Mouse (Mus musculus) embryonic facial prominence, embryonic 12.5 days (tissue): ENCODE data around the gene Sh3gl2. TPM values are rescaled to one million over a fixed set of nuclear protein-coding genes. Genes with fewer than 3 reads are reported as not detected.

ENCODE experiments used
- ATAC-seq: fragments of 200-750 bp; cut with Nextera tagmentation; 2 replicates; pipeline ENCODE4 v1.8.0; 2017; ENCODE audit not compliant: insufficient number of reproducible peaks, insufficient read depth, low FRiP score, low TSS enrichment
- H3K27ac ChIP-seq: fragments of 300-500 bp; sonication (generic); 2 replicates; pipeline ENCODE4 v1.5.1; 2016; ENCODE audit warnings: mild to moderate bottlenecking
- H3K27me3 ChIP-seq: fragments of 300-500 bp; sonication (generic); 2 replicates; pipeline ENCODE4 v1.6.1; 2016; ENCODE audit warnings: mild to moderate bottlenecking, moderate library complexity
- H3K36me3 ChIP-seq: fragments of 300-500 bp; sonication (generic); 2 replicates; pipeline ENCODE4 v1.6.1; 2016; ENCODE audit warnings: mild to moderate bottlenecking
- H3K4me1 ChIP-seq: fragments of 300-500 bp; sonication (generic); 2 replicates; pipeline ENCODE4 v1.6.1; 2016
- H3K4me2 ChIP-seq: fragments of 300-500 bp; sonication (generic); replicated peaks from 2 replicates; pipeline ENCODE4 v1.6.1; 2016; ENCODE audit warnings: mild to moderate bottlenecking, moderate library complexity
- H3K4me3 ChIP-seq: fragments of 300-500 bp; sonication (generic); 2 replicates; pipeline ENCODE4 v1.5.1; 2016; ENCODE audit warnings: mild to moderate bottlenecking
- H3K9ac ChIP-seq: fragments of 300-500 bp; sonication (generic); 2 replicates; pipeline ENCODE4 v1.6.1; 2016; ENCODE audit warnings: mild to moderate bottlenecking, moderate library complexity
- H3K9me3 ChIP-seq: fragments of 300-500 bp; sonication (generic); 2 replicates; pipeline ENCODE4 v1.6.1; 2016; ENCODE audit warnings: mild to moderate bottlenecking, moderate library complexity
- WGBS: fragments of 180-500 bp; shearing (Covaris S2); methylation state at CpG from one replicate; pipeline ENCODE4 v1.1.7; 2016; 5-methylcytosine and 5-hydroxymethylcytosine counted together
- polyA plus RNA-seq: library from polyadenylated mRNA; unstranded; fragments of >200 nt; fragmentation: Nextera tagmentation; extraction: Ambion mirVana; gene quantifications from 2 replicates; pipeline ENCODE4 v1.2.1, GENCODE M21; 2016

Gene Sh3gl2
- polyA plus RNA-seq, 1 experiment from 2014 or later, result 5.5 TPM

DNA sequence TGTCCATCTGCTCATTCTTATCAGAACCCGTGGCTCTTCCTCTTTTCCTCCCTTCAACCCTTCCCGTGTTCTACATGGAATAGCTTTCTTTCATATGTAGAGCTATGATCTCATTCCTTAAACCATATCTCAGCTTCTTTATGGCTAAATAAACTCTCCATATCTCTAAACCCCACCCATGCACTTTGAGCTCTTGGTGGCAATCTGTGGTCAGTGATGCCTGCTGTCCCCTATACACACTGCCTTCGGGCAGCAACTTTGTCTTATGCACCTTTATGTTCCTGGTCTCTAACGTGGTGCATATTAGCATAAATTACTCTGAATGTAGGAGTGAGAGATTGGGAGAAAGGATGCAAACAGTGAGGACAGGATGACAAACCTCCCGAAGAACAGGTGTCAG, 180.3 kb downstream of the Sh3gl2 start:
- Histone ChIP-seq H3K4me1 (no peaks in the 10 kb centered on the region), H3K9me3 (no peaks in the 10 kb centered on the region), H3K36me3 (no peaks in the 10 kb centered on the region), H3K27ac (no peak overlapping the region), H3K27me3 (no peaks in the 10 kb centered on the region), H3K9ac (no peak overlapping the region), H3K4me3 (no peak overlapping the region), H3K4me2 (no peak overlapping the region)
- no peak for ATAC-seq
- 82% methylated on average over 5 of the region's 5 CpGs for WGBS

DNA sequence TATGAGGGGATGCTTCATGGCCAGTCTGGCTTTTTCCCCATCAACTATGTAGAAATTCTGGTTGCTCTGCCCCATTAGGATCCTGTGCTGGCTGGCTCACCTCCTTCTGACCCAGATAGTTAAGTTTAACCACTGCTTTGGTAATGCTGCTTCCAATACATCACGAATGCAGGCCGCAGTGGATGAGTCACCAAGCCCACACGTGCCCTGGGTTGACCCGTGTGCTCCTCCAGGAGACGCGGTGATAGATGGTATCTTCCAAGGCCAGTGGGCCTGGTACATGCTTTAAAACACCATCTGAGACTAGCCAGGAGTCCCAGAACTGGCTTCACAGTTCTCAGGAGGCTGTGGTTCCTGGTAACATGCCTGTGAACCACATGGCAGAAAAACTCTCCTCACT, 182.8 kb downstream of the Sh3gl2 start:
- 95% methylated on average over 6 of the region's 6 CpGs for WGBS
- no peaks in the 10 kb centered on the region for H3K9me3 ChIP-seq
- ATAC-seq, result no peak
- no peaks in the 10 kb centered on the region for H3K36me3 ChIP-seq
- H3K4me3 ChIP-seq, result no peak overlapping the region
- no peak overlapping the region for H3K9ac ChIP-seq
- H3K4me1 ChIP-seq, result no peaks in the 10 kb centered on the region
- no peak overlapping the region for H3K4me2 ChIP-seq
- no peak overlapping the region for H3K27ac ChIP-seq
- no peaks in the 10 kb centered on the region for H3K27me3 ChIP-seq

DNA sequence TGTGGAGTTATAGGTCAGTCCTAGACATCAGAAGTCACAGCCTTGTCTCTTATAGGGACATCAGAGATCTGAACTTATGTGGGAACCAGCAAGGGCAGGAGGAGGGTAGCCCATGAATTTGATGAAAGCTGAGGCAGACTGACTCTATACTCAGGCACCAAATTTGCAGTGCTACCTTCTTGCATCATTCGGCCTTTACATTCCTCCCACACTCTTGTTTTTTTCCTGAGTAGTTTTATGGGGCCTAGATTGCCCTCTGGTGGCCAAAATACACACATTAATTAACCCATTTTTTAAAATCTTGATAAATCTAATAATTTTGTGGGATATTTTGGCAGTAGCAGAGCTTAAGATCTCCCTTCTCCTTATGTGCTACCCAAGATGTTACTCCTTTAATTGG, 186.9 kb downstream of the Sh3gl2 start:
- no peak overlapping the region for H3K4me2 ChIP-seq
- no peaks in the 10 kb centered on the region for H3K27me3 ChIP-seq
- no peak overlapping the region for H3K27ac ChIP-seq
- 57% methylated on average over 1 of the region's 1 CpGs for WGBS
- no peaks in the 10 kb centered on the region for H3K4me1 ChIP-seq
- H3K9ac ChIP-seq, result no peak overlapping the region
- no peaks in the 10 kb centered on the region for H3K36me3 ChIP-seq
- H3K4me3 ChIP-seq, result no peak overlapping the region
- ATAC-seq, result no peak
- no peaks in the 10 kb centered on the region for H3K9me3 ChIP-seq

DNA sequence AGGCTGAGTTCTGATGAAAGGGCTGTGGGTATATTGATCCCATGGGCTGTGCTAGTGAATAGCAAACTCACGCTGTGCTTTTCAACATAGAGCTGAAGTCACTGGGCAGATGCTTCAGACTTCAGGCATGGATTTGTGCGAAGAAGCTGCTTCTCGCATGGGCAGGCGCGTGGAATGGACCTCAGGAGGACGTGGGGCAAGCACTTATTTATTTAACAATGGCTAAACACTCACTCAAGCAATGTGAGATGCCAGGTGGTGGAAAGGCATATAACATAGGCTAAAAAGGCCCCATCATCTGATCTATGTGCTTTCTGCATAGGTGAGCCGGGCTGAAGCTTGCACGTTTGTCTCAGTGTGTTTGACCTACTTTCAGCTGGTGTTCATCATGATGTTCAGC, 193.8 kb downstream of the Sh3gl2 start:
- WGBS, result 76% methylated on average over 8 of the region's 8 CpGs
- Histone ChIP-seq H3K9ac (no peak overlapping the region), H3K4me2 (no peak overlapping the region), H3K4me3 (no peak overlapping the region), H3K27me3 (0 out of 2 replicates have a peak, but pooled peaks cover 5% of the 10 kb centered on the region), H3K9me3 (no peaks in the 10 kb centered on the region), H3K36me3 (no peaks in the 10 kb centered on the region), H3K27ac (no peak overlapping the region), H3K4me1 (no peaks in the 10 kb centered on the region)
- ATAC-seq, result no peak

DNA sequence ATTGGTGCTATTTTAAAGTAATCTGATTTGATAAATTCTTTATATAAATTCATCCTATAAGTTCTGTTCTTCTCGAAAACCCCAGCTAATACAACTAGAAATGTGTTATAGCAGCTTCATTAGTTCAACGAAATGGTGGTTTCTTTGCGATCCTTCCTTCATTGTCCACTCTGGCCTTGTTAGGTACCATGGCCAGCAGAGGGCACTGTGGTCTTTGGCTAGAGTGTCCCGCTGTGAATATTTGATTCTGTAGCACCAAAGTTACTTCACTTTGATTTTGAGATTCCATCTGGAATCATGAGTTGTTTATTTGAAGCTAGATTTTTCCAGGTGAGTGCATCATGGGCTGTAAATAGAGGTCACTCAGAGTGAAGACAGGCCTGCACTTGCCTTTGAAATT, 197.9 kb downstream of the Sh3gl2 start:
- Histone ChIP-seq H3K4me1 (no peaks in the 10 kb centered on the region), H3K36me3 (no peaks in the 10 kb centered on the region), H3K27me3 (0 out of 2 replicates have a peak, but pooled peaks cover 5% of the 10 kb centered on the region), H3K27ac (no peak overlapping the region), H3K4me3 (no peak overlapping the region), H3K4me2 (no peak overlapping the region), H3K9me3 (no peaks in the 10 kb centered on the region), H3K9ac (no peak overlapping the region)
- 39% methylated on average over 4 of the region's 4 CpGs for WGBS
- no peak for ATAC-seq

DNA sequence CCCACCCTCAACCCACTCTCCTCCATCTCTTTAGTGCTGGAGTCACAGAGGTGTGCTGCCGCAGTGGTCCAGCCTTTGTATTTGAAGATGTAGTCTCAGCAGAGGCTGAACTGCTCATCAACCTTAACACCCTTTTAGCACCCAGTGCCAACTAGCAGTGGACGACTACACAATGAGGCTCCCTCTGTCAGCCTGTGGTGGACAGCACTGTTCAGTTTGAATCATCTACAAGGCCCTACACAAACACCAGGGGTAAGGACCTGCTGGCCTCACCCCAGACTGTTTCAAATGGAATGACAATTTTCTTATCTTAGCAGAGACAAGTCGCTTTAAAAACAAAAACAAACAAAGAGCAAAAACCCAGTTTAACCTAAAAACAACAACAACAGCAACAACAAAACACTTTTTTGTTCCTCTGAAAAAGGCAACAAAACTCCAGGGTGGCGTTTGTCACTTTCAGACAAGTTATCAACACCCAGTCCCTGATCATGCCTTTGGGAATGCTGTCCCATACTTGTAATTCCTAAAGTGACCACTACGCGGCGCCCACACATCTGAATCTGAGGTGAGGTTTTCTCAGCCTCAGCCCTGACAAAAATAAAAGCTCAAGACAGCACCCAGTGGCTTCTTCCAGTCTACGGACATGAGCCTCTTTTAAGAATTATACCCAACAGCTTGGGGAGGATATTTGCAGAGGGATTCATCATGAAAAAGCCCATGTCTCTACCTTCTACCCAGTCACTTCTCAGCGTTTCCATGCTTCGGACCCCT, 199.7 kb downstream of the Sh3gl2 start:
- H3K4me3 ChIP-seq, result no peak overlapping the region
- no peak overlapping the region for H3K4me2 ChIP-seq
- no peaks in the 10 kb centered on the region for H3K9me3 ChIP-seq
- 40% methylated on average over 10 of the region's 10 CpGs for WGBS
- no peaks in the 10 kb centered on the region for H3K4me1 ChIP-seq
- ATAC-seq, result no peak
- H3K36me3 ChIP-seq, result no peaks in the 10 kb centered on the region
- 0 out of 2 replicates have a peak, but pooled peaks cover 5% of the 10 kb centered on the region for H3K27me3 ChIP-seq
- no peak overlapping the region for H3K27ac ChIP-seq
- no peak overlapping the region for H3K9ac ChIP-seq

DNA sequence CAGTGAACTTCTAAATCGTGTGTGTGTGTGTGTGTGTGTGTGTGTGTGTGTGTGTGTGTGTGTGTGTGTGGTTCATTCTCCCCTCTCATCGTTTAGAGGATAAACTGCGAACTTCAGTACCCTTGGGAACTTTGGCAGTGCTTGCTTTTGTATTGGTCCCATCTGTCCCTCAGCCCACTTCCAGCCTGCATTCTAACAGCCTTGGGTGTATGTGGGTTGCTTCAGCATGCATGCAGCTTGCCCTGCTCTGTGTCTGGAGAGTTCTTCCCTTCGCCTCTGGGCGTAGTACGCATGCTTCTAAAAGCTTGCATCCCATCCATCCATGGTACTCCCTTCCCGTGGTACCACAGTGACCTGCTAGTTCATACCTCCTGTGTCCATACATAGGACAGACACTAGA, 200.3 kb downstream of the Sh3gl2 start:
- WGBS, result 76% methylated on average over 6 of the region's 7 CpGs
- no peak overlapping the region for H3K4me2 ChIP-seq
- H3K9ac ChIP-seq, result no peak overlapping the region

DNA sequence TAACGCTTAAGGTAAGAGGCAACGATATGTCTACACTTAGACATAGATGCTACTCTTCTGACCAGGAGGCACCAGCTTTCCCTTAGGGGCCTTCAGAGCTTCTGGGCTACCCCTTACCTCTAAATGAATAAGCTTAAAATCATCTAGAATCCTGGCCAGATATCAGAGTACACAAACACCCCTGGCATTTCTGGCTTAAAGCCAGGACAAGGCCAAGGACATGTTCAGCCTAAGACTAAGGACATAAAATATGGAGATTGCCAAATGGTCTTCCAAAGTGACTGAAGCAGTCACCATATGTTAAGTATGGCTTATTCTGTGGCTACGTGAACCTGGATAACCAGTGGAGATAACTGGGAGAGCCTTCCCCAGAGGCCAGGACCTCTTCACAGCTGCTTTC, 211.5 kb downstream of the Sh3gl2 start:
- no peak overlapping the region for H3K4me2 ChIP-seq
- no peak overlapping the region for H3K27ac ChIP-seq
- H3K9me3 ChIP-seq, result no peaks in the 10 kb centered on the region
- no peaks in the 10 kb centered on the region for H3K4me1 ChIP-seq
- H3K36me3 ChIP-seq, result no peaks in the 10 kb centered on the region
- H3K9ac ChIP-seq, result no peak overlapping the region
- WGBS, result 93% methylated on average over 3 of the region's 3 CpGs
- no peak for ATAC-seq
- H3K27me3 ChIP-seq, result no peaks in the 10 kb centered on the region
- H3K4me3 ChIP-seq, result no peak overlapping the region

More for the DNA sequence above, 200.3 kb downstream of the Sh3gl2 start:
- Histone ChIP-seq H3K27me3 (0 out of 2 replicates have a peak, but pooled peaks cover 5% of the 10 kb centered on the region), H3K27ac (no peak overlapping the region), H3K4me1 (no peaks in the 10 kb centered on the region), H3K9me3 (no peaks in the 10 kb centered on the region), H3K36me3 (no peaks in the 10 kb centered on the region), H3K4me3 (no peak overlapping the region)
- no peak for ATAC-seq

DNA sequence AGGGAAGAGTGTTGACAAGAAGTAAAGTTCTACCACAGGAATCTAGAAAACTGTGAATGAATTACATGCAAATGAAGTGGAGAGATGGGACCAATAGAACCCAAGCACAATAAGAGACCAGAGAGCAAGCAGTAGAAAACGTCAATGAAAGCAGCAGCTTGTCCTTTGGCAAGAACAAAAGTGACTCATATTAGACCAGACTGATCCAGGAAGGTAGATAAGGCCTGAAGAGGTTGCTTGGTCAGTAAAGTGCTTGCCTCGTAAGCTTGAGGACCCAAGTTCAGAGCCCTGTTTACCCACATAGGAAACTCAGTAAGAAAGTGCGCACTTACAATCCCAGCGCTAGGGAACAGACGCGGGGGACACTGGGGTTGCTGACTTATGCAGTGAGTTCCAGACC, 215.5 kb downstream of the Sh3gl2 start:
- H3K9ac ChIP-seq, result no peak overlapping the region
- H3K36me3 ChIP-seq, result no peaks in the 10 kb centered on the region
- H3K4me1 ChIP-seq, result no peaks in the 10 kb centered on the region
- no peak for ATAC-seq
- H3K4me2 ChIP-seq, result no peak overlapping the region
- no peak overlapping the region for H3K27ac ChIP-seq
- H3K27me3 ChIP-seq, result no peaks in the 10 kb centered on the region
- no peaks in the 10 kb centered on the region for H3K9me3 ChIP-seq
- H3K4me3 ChIP-seq, result no peak overlapping the region
- WGBS, result 81% methylated on average over 6 of the region's 6 CpGs

DNA sequence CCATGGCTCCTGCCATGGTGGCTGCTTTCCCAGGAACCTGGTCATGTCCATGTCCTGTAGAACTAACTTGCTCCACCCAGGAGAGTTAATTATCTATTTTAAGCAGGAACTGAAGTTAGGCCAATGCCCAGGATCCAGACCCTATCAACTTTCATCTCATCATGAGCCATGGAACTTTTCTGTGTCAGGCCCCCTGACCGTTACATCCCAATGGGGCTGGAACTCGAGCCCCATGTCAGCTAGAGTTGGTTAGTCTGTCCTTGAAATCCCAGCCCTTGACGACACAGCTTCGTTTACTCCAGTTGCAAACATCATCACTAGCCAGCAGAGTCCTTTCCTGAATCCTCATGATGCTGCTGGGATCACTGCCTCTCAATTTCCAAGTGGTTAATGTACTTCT, 221.3 kb downstream of the Sh3gl2 start:
- Histone ChIP-seq H3K27ac (no peak overlapping the region), H3K27me3 (no peaks in the 10 kb centered on the region), H3K4me2 (no peak overlapping the region), H3K9ac (no peak overlapping the region), H3K4me3 (no peak overlapping the region), H3K36me3 (no peaks in the 10 kb centered on the region), H3K4me1 (no peaks in the 10 kb centered on the region), H3K9me3 (no peaks in the 10 kb centered on the region)
- WGBS, result 70% methylated on average over 4 of the region's 4 CpGs
- ATAC-seq, result no peak

DNA sequence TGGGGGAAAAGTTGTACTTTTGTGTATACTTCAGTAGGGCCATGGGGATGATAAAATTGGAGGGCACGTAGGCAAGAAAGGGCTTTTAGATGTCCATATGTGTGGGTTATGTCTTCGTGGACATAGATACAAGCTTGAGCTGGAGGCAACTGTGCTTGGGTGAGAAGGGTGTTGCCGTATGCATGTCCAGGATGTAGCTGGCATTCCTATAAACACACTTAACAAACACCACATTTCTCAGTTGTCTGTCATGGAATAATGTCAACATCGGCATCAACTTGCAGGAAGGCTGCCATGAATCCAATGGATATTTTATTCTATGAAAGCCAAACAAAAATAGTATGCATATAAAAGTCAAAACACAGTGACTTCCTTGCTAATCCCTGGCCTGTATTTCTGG, 227.9 kb downstream of the Sh3gl2 start:
- 90% methylated on average over 4 of the region's 4 CpGs for WGBS
- no peak overlapping the region for H3K9ac ChIP-seq
- H3K4me1 ChIP-seq, result 0 out of 2 replicates have a peak, but pooled peaks cover 7% of the 10 kb centered on the region
- H3K27me3 ChIP-seq, result no peaks in the 10 kb centered on the region
- no peaks in the 10 kb centered on the region for H3K9me3 ChIP-seq
- no peak for ATAC-seq
- H3K4me2 ChIP-seq, result no peak overlapping the region
- H3K4me3 ChIP-seq, result no peak overlapping the region
- H3K27ac ChIP-seq, result no peak overlapping the region
- H3K36me3 ChIP-seq, result no peaks in the 10 kb centered on the region

DNA sequence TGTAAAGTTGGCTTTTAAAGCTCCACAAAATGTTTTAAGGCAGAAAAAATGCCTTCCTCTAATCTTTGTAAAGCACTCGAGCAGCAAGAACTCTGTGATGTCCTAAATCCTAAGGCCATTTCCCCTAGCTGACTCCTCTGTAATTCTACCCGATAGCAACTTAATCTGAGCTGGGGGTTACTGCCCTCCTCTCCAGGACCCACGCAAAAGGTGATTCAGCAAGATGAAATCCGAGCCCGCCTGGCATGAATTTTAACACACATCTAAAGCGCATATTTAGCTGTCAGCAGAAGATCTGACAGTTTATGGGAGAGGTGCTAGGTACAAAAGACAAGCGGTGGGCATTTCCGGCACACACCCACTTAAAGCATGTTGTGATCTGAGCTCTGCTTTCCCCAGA, 229.8 kb downstream of the Sh3gl2 start:
- H3K4me3 ChIP-seq, result no peak overlapping the region
- no peak overlapping the region for H3K9ac ChIP-seq
- no peak overlapping the region for H3K27ac ChIP-seq
- 28% methylated on average over 8 of the region's 8 CpGs for WGBS
- H3K27me3 ChIP-seq, result no peaks in the 10 kb centered on the region
- 0 out of 2 replicates have a peak, but pooled peaks cover 9% of the 10 kb centered on the region for H3K4me1 ChIP-seq
- no peak overlapping the region for H3K4me2 ChIP-seq
- no peaks in the 10 kb centered on the region for H3K9me3 ChIP-seq
- H3K36me3 ChIP-seq, result no peaks in the 10 kb centered on the region
- ATAC-seq, result no peak
